ENCODE assay signal across 8 mouse cellular contexts in genomic region chr15:12550376-12550775, GRCm38 (mm10).
DNase-seq lines count a peak whose midpoint lies in the region; ATAC-seq lines count a peak whose summit lies in the region.

No protein-coding gene starts in this region.

- no peaks in the 10 kb centered on the region for H3K27me3 ChIP-seq in heart, embryonic 14.5 days (ENCODE audit: control insufficient read depth, insufficient read depth, low read length)

- peak overlapping the region; percentile 16 to 64; a peak in 2 of 4 replicates for H3K27ac ChIP-seq in heart, embryonic 14.5 days (replicated peaks in 1 of 2; ENCODE audit: control insufficient read depth in 1 of 2, insufficient read depth in 1 of 2, low read depth in 2 of 2, low read length in 2 of 2)

- ATAC-seq in heart, embryonic 14.5 days (ENCODE audit: insufficient number of reproducible peaks, insufficient read depth, low FRiP score, low read depth) = no peak

- peak overlapping the region; percentile 97 for H3K4me2 ChIP-seq in heart, embryonic 14.5 days (ENCODE audit: low read length)

- intact Hi-C loops in left cerebral cortex, postnatal 25 days (cut with DNase I) = no loop called here

- no peaks in the 10 kb centered on the region for H3K9me3 ChIP-seq in heart, embryonic 14.5 days (ENCODE audit: control insufficient read depth, low read length)

- WGBS in heart, embryonic 14.5 days = 39% methylated on average over 9 of the region's 9 CpGs

- peak overlapping the region; percentile 75; the same call in 1 of the 2 replicates for H3K9ac ChIP-seq in heart, embryonic 14.5 days (ENCODE audit: low read length)

- peaks cover 30 to 42% of the 10 kb centered on the region in 2 experiments for H3K4me1 ChIP-seq in heart, embryonic 14.5 days (ENCODE audit: control insufficient read depth in 2 of 2, insufficient read depth in 2 of 2, low read length in 2 of 2)

- peak; percentile 13 for DNase-seq in ovary, adult 18-20 months (ENCODE audit: low spot score)
- DNase-seq in ovary, postnatal 36 days (ENCODE audit: low spot score) = no peak
- DNase-seq in kidney, postnatal 14 days = peak; percentile 35
- DNase-seq in urinary bladder, postnatal 25 days (ENCODE audit: low spot score) = peak; percentile 25
- DNase-seq in thymus, postnatal 14 days = no peak
- DNase-seq in left cerebral cortex, postnatal 25 days (ENCODE audit: low spot score in 2 of 2) = no peak
- no peak for DNase-seq in adrenal gland, adult 8-10 months

- peak overlapping the region in 1 of 2 experiments; percentile 55; a peak in 2 of 4 replicates for H3K4me3 ChIP-seq in heart, embryonic 14.5 days (ENCODE audit: control insufficient read depth in 1 of 2, insufficient read depth in 1 of 2, low read depth in 1 of 2, low read length in 2 of 2)

- no peaks in the 10 kb centered on the region for H3K36me3 ChIP-seq in heart, embryonic 14.5 days (ENCODE audit: control insufficient read depth, insufficient read depth, low read length)

Comparison
In these comparisons a context has a peak if more than half of its experiments do, and no peak if none do; other contexts are left out.
1. DNase-seq: peak in ovary, adult 18-20 months (single experiment), kidney, postnatal 14 days (single experiment) and urinary bladder, postnatal 25 days (single experiment); none in ovary, postnatal 36 days (single experiment), thymus, postnatal 14 days (single experiment), left cerebral cortex, postnatal 25 days (0 of 2) and adrenal gland, adult 8-10 months (single experiment).